Mouse (Mus musculus) CD4-positive, CD25-positive, alpha-beta regulatory T cell, adult 4 months (primary cell): ENCODE data around the gene Ccl24. TPM values are rescaled to one million over a fixed set of nuclear protein-coding genes. Genes with fewer than 3 reads are reported as not detected.
"Not testable (repeated sequence)": the region's sequence is repeated elsewhere in the genome, so short reads cannot be mapped to it uniquely, and the experiment has no call there.

Experiments used
- ATAC-seq: one replicate; pipeline ENCODE4 v1.8.0; 2017
- polyA plus RNA-seq, 2 experiments: library from polyadenylated mRNA; unstranded; fragments of 100-300 nt; shearing (Covaris generic); gene quantifications; one replicate each; pipeline ENCODE4 v1.2.1; 2017

The Ccl24 gene
- not detected for polyA plus RNA-seq

DNA sequence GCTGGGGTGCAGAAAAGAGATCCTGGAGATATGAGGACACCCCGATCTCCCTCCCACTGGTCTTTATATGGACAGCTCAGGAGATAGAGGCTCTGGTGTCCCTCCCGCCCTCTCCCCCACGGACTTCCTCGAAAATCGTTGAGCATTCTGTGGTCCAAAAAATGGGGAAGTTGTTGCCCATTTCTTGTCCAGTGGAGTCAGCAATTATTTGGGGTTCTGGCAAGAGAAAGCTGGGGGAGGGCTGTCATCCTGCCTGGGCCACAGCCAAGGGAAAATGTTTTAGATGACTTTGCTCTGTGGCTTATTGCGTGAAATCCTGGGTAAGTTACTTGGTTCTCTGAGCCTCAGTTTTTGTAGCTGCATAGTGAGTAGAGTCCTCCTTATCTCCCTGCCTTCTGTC lies at the start of gene Ccl24:
TSS of gene Ccl24 (minus strand) at position 44 of the 400 bp plus-strand sequence.
- ATAC-seq = no peak

GRCm38 (mm10) chr5:135621725-135622124 lies 48.9 kb upstream of the Ccl24 start:
- ATAC-seq = no peak

GRCm38 (mm10) chr5:135620526-135620925 lies 47.7 kb upstream of the Ccl24 start:
- ATAC-seq = no peak

GRCm38 (mm10) chr5:135619741-135620140 lies 46.9 kb upstream of the Ccl24 start:
- not testable (repeated sequence) for ATAC-seq

DNA sequence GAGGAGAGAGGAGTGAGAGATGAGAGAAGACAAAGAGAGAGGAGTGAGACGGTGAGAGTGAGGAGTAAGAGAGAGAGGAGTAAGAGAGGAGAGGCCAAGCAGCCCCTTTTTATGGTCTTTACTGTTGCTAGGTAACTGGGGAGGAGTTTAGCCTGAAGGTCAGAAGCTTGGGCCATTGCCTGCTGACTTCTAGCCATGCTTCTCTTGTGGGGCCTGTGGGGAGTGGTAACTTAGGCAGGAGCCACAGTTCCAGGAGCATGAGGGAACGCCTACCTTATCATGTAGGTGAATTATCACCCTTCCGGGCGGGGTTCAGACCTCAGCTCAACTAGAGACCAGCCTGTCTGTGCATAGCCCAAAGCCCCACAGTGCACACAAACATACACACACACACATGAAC lies 36.9 kb upstream of the Ccl24 start:
- ATAC-seq = no peak

DNA sequence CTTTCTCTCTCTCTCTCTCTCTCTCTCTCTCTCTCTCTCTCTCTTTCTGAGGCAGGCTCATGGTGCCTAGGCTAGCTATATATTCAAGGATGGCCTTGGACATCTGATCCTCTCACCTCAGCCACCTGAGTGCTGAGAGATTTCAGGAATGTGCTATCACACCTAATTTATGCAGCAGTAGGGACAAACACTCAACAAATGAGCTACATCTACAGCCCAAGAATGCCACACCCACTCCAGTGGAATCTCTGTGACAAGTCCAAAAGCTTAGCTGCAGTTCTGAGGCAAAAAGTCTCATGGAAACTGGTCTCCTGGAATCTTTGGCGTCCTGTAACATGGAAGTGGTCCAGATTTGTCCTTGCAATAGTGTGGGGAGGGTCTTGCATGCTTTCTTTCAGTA lies 34.7 kb upstream of the Ccl24 start:
- ATAC-seq = no peak

GRCm38 (mm10) chr5:135606717-135607116 lies 33.9 kb upstream of the Ccl24 start:
- ATAC-seq = not testable (repeated sequence)

DNA sequence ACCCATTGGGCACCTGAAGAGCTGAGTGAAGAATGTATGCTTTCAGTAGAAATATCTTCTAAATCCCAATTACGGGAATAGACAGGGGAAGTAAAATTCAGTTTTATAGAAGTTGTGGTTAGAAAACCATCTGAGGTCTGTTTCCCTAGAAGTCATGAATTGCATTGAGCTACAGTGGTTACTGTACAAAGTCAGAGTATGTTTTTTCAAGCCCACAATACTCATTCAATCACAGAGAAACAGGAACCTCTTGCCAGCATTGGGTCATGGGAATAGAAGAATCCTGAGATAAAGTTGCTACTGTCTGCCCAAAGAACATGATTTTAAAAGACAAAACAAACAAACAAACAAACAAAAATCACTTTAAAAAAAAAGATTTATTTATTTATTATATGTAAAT lies 31.8 kb upstream of the Ccl24 start:
- not testable (repeated sequence) for ATAC-seq

DNA sequence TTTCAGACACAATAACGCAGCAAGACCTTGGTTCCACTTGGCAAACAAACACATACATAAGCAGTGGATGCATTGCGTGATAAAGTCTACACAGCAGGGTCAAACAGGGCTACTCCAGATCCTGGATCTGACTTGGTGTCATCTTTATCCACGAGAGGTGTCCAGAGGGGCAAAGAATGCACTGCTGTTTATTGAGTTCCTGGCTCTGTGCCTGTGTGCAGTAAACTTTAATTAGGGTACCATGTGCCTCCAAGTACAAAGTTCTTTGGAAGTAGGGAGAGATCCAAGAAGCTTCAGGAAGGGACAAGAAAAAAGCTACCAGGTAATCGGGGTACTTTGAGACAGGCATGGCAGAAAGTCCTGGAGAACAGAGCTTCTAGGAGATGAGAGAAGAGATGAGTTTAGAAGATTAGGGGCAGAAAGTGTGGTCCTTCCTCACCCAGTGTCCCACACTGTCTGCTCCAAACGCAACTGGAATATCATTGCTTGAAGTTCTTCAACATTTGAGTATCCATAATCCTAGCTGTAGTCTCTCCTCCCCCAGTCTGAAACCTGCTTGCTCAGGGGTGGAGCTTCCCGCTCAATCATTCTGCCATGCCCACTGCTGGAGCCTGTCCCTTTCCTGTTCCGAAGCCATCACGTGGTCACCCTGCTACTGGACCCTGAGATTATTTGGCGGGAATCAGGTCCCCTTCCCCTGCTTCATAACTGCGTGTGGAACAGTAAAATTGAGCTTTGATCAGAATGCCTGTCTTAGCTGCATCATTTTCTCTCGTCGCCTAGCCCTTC lies 17.3 kb upstream of the Ccl24 start:
- no peak for ATAC-seq

DNA sequence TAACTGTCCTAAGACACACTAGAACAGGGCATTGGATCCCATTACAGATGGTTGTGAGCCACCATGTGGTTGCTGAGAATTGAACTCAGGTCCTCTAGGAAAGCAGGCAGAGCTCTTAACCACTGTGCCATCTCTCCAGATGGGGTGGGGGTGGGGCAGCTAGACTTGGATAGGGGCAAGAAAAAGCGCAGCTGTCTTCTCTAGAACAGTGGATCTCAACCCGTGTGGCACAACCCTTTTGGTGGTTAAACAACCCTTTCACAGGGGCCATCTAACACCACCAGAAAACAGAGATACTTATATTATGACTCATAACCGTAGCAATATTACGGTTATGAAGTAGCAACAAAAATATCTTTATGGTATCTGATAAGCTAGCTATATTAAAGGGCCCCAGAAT lies 14.9 kb upstream of the Ccl24 start:
- ATAC-seq = no peak

- ATAC-seq = no peak
Observed at GRCm38 (mm10) chr5:135585691-135586090, 12.8 kb upstream of the Ccl24 start.

- no peak for ATAC-seq
Observed at GRCm38 (mm10) chr5:135582330-135582729, 9.5 kb upstream of the Ccl24 start.

DNA sequence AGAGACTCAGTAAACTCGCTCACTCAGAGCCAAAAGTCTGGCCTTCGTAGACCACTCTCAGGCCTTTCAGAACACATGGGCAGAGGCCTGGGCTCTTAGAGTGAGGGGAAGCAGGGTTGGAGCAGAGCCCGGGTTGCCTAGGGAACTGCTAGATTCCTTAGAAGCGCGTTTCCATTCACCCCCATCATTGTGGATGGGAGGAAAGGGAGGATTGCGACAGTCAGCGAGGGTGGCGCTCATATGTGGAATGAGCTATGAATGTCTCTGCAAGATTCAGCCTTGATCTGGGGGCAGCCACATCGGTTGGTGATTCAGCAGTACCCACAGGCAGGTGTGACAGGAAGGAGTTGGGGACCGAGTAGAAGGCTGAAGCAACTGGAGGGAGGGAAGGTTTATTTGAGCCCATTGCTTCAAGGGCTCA lies 6.5 kb upstream of the Ccl24 start:
- ATAC-seq = no peak

- no peak for ATAC-seq
Observed at GRCm38 (mm10) chr5:135576055-135576454, 3.2 kb upstream of the Ccl24 start.

DNA sequence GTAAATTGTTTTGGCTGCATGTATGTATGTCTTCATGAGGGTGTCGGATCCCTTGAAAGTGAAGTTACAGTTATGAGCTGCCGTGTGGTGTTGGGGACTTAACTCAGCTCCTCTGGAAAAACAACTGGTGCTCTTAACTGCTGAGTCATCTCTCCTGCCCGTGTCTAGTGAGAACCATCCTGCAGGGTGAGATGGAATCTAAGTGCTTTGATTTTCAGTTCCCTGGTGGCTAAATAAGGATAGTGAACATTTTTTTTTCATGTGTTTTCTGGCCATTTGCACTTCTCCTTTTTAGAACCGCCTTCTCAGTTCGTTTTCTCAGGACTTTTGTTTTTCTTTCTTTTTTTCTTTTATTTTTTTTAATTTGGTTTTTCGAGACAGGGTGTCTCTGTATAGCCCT lies 4.2 kb downstream of the Ccl24 start:
- ATAC-seq = no peak

GRCm38 (mm10) chr5:135567556-135568265 lies 5.1 kb downstream of the Ccl24 start:
- ATAC-seq = no peak

DNA sequence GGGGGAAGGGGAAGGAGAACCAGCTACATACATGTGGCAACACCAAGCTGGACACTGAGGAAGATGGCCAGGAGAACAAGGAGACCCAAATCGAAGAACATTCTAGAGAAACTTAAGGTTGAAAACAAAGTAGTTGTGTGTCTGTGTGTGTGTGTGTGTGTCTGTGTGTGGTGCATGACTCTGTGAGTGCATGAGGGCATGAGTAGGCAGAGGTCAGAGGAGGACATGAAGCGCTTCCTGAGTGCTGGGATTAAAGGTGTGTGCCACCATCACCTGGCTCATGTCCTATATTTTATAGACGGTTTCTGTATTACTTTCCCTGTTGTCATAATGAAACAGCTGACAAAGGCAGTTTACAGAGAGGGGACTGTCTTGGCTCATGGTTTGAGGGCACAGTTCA lies 9.4 kb downstream of the Ccl24 start, which contains the start of gene Ccl26:
TSS of gene Ccl26 (minus strand) at position 101 of the 400 bp plus-strand sequence.
- ATAC-seq = no peak

DNA sequence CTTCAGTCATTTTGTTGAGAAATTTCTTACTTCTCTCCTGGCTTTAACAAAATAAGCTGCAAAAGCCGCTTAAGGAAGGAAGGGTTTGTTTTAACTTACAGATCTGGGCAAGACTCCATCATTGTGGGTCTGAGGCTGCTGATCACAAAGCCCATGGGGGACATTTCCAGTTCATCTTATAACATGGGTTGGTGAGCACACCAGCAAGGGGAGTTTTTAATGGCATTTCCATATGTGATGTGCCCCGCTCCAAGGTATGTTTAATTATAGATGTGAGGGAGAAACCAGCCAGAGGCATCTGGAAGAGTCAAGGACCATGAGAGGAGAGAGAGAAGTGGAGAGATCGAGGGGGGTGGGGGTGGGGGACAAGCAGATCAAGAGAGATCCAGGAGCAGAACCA lies 15.2 kb downstream of the Ccl24 start:
- ATAC-seq = no peak

- ATAC-seq = no peak
Observed at GRCm38 (mm10) chr5:135557051-135557450, 15.8 kb downstream of the Ccl24 start.

DNA sequence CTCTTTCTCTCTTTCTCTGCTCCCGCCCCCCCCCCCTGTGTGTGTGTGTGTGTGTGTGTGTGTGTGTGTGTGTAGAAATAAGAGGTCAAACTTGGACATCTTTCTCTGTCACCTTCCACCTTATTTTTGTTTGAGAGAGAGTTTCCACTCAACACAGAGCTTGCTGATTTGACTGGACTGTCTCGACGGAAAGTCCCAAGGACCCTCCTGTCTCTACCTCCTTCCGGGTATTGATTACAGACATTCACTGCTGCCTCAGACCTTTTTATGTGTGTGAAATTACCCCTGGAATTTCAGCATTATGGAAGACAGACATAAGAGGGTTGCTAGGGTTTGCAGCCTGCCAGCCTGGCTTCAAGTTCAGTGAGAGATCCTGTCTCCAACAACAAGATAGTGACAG lies 16.6 kb downstream of the Ccl24 start:
- no peak for ATAC-seq

DNA sequence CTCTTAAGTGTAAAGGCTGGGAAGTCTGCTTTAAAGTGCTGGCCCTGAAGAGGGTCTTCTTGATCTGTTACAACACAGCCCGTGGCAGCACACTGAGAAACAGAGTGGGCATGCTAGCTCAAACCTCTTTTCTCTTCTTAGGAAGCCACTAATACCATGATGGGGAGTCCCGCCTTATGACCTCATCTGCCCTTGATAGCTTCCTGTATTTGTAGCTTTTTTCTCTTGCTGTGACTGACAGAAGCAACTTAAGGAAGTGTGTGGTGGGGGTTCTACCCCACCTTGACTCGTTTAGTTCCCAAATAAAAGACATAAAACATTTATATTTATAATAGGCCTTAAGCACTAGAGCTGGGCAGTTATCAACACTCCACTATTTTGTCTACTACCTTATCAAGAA lies 21.3 kb downstream of the Ccl24 start:
- no peak for ATAC-seq

- no peak for ATAC-seq
Observed at GRCm38 (mm10) chr5:135550910-135551309, 21.9 kb downstream of the Ccl24 start.

GRCm38 (mm10) chr5:135547990-135548389 lies 24.9 kb downstream of the Ccl24 start:
- no peak for ATAC-seq
